Mouse (Mus musculus): ENCODE measurements around the gene Fam81b.
"Not testable (repeated sequence)": the region's sequence is repeated elsewhere in the genome, so short reads cannot be mapped to it uniquely, and the experiment has no call there.

Fam81b gene

DNA sequence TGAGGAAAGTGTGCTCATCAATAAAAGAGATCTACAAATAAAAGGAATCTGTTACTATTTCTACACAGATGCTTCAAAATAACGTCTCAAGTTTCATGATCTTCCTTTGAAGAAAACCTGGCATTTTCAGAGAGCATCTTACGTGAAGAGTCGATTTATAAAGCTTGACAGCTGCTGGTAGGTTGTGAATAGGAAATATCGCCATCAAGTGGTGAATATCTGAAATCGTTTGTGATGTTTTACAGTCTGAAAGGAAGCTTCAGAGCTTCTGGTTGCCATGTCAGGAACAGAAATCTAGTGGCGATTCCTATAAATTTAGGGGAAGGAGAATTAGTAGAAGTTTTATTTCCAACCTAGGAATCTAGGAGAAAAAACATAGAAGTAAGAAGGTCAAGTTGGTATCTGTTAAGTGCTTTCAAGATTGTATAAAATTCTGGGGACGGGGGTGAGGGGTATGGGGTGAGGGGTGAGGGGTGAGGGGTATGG, at the start of gene Fam81b:
TSS of gene Fam81b (minus strand) at position 436 of the 486 bp plus-strand sequence.
- DNase-seq (ENCODE audit: low spot score): no peak

DNA sequence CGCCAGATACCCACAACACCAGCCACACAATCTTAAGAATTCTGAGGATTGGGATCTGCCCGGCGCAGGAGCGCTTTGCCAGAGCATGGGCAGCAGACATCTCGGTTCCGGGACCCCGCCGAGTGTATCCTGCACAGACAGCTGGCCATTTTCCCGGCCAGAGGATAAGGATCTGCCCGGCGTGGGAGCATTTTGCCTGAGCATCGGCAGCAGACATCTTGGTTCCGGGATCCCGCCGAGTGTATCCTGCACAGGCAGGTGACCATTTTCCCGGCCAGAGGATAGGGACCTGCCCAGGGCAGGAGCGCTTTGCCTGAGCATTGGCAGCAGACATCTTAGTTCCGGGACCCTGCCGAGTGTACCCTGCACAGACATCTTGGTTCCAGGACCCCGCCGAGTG, 41.1 kb upstream of the Fam81b start:
- not testable (repeated sequence) for DNase-seq (ENCODE audit: low spot score)

DNA sequence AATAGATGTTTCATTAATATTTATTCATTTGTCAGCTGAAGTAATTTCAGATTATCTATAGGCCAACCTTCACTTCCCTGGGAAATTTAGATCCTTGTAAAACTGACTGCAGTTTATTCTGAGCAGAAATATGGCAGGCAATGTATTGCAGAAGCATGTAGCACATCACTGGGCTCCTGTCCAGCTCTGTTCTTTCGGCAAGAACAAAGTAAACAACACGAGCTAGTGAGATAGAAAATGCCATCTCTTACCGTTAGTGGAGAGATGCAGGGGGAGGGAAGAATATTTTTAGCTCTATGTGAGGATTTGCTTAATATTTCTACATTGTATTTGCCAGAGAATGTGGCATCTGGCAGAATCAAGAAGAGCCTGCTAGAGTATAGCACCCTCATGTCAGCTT, 13.8 kb upstream of the Fam81b start:
- DNase-seq (ENCODE audit: low spot score): no peak

DNA sequence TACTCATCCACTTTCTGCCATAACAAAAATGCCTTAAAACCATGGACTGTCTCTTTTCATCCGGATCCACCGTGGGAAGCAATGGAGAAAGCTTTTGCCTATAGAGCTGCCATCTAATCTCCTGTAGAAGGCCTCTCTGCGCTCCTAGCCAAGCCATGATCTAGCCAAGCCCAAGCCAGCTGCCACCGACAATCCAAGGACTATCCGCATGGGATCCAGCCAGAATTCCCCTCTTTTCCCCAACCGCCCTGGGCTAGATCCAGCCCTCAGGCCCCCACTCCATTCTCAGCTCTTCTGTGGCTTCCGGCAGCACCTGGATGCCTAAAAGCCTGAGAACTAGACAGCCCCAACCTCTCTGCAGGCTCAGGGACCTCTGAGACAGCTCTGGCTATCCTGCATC, 6.7 kb upstream of the Fam81b start:
- no peak for DNase-seq (ENCODE audit: low spot score)

DNA sequence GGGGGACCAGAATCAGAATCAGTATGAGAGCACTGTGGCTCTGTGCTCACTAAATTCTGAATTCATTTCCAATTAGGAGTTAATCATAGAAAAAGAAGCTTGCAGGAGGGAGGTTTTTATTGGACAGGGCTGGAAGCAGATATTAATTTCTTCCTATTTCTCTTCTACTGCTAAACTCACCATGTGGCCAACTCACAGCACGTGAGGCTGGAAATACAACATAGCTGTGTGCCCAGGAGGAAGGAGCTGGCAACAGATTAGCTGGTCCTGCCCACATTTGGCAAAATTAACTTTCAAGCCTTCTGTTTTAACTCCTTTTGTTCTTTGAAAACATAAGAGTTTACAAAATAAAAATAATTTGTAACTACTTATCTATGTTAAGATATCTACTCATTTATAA, 3.9 kb upstream of the Fam81b start:
- no peak for DNase-seq (ENCODE audit: low spot score)

DNA sequence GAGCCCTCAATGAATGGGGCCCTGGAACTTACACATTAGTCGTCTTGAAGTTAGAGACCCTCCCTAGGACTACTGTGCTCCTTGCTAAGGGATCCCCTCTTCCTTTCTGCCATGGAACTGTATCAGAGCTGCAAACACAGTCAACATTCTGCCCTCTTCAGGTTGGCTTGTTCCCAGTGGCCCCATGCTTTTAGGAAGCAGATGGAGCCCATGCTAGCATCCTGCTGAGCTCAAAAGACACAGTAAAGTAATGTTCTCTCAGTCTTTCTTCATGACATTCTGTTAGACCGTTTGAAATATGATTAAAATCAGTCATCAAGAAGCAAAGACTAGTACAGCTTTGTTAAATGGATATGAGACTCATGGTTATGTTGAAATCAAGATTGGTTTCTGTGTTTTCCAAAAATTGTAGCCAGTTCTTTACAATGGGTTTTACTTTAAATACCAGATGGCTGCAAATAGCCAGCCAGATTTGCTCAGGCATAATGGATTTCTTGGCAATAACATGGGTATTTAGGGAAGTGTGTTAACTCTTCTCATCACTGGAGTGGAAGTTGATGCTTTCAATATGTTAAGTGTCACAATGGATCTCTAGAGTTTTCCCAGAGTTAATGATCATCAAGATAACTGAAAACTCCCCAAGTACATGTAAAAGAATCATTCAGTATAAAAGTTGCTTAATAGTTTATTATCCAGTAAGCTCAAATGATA, 938 bp upstream of the Fam81b start:
- no peak for DNase-seq (ENCODE audit: low spot score)

DNA sequence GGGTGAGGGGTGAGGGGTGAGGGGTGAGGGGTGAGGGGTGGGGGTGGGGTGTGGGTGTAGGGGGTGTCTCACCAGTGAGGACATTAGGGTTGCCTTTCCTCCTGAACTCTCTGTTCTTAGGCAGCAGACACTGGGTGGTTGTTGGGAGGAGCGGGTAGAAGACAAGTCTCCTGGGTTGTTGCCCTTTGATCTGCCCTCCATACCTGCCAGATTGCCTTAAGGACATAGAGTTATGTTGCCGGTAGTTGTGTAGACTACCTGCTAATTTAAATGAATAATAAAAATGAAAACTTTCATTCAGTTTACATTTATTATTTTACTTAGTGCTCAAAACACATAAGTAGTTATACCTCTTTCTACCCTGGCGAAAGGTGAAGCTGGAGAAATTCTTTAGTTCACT, 369 bp upstream of the Fam81b start:
- no peak for DNase-seq (ENCODE audit: low spot score)

DNA sequence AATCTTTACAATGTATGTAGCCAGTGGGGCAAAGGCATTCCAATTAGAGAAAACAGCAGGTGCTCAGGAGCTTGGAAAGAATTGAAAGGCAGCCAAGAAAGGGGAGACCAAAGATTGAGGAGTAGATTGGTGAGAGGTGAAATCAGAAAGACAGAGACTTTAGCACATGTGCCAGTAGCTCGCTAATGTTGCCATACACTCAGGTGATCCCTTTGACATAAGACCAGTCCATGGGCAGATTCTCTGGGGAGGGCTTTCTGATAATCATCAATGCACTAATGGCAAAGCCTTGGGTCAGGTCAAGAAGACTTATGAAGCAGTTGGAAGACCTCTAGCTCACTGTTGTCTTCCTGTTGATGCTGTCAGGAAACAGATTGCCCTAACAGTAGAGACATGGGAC, 671 bp downstream of the Fam81b start:
- DNase-seq (ENCODE audit: low spot score): no peak

DNA sequence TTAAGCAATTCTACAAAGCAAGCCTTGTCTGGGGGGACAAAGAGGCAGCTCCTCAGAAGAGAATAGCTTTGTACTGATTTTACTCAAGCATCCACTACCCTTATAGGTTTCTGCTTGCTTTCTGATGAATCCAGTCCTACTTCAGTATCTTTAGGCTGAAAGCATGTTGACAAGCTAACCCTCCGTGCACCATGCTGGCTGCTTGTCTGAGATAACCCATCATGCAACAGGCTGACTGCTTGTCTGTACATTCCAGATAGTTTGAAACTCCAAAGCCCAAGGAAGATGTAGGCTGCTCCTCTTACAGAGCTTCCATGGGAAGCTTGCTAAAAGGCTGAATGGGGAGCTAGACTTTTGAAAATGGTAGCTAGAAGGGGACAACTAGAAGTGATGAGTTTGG, 1.7 kb downstream of the Fam81b start:
- no peak for DNase-seq (ENCODE audit: low spot score)

DNA sequence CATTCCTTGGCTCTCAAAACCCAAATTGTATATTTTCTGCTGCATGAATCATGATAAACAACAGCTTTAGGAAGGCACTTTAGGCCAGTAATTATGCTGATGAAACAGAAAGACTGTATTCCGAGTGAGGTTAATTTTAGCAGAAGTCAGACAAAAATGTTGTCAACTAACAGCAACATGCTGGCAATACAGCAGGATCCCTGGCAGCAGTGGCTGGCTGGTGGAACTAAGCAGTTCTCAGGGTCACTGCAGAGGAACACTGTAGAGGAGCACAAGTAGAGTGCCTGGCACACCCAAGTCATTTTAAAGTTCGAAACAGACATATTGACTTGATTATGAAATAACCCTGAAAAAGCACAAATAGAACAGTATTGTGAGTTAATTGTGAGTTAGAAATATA, 2.8 kb downstream of the Fam81b start:
- no peak for DNase-seq (ENCODE audit: low spot score)

DNA sequence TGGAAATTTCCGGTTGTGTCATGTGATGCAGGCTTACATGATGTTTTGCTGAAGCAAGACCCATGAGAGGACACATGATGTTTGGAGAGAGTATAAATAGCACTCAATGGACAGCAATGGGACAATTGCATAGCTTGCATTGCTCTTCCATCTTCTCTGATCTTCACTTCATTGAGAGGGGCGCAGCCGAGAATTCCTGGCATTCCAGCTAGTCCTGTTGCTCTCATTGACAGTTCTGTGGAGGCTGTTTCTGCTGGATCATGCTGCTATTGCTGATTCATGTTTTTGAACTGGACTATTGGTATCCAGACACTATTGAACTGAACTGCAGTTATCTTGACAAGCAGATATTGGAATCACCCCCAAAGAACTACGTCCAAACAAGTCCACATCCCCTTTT, 12.8 kb downstream of the Fam81b start:
- no peak for DNase-seq (ENCODE audit: low spot score)

DNA sequence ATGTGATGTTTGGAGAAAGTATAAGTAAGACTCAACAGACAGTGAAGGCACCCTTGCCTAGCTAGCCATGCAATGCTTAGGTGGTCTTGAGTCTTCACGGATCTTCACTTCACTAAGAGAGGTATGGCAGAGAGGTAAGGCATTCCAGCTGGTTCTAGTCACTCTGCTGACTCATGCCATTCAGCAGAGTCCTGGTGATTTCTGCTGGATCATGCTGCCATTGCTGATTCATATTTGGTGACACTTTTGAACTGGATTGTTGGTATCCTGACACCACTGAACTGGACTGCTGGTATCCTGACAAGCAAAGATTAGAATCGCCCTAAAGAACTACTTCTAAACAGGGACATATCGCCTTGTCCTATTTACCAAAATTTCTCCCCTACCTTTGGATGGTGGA, 20.3 kb downstream of the Fam81b start:
- no peak for DNase-seq (ENCODE audit: low spot score)

DNA sequence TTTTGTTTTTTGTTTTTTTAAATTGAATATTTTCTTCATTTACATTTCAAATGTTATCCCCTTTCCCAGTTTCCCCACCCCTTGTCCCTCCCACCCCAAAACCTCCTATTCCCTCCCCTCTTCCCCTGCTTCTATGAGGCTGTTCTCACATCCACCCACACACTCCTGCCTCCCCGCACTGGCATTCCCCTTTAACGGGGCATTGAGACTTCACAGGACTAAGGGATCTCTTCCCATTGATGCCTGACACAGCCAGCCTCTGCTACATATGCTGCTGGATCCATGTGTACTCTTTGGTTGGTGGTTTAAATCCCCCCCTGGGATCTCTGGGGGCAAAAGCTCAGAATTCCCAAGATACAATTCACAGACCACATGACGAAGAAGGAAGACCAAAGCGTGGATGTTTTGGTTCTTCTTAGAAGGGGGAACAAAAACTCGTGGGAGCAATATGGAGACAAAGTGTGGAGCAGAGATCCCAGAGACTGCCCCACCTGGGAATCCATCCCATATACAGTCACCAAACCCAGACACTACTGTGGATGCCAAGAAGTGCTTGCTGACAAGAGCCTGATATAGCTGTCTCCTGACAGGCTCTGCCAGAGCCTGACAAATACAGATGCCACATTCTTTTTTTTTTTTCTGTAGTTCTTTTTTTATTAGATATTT, 40.4 kb downstream of the Fam81b start:
- no peak for DNase-seq (ENCODE audit: low spot score)

DNA sequence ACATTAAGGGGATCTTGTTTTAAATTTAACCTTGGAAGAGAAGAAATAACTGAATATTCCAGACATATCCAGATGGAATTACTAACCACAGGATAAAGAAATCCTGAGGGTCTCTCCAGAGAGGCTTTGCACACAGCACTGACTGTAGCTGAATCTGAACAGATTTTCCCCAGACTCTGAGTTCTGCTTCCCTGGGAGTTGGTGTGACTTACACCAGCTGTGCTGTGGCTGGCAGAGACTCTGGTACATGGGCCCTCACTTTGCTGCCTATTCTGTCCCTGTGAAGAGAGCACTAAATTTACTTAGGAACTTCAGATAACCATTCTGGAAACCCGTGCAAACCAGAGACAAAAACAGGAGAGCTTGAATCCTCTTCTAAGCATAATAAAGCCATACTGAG, 46.1 kb downstream of the Fam81b start:
- DNase-seq (ENCODE audit: low spot score): no peak

DNA sequence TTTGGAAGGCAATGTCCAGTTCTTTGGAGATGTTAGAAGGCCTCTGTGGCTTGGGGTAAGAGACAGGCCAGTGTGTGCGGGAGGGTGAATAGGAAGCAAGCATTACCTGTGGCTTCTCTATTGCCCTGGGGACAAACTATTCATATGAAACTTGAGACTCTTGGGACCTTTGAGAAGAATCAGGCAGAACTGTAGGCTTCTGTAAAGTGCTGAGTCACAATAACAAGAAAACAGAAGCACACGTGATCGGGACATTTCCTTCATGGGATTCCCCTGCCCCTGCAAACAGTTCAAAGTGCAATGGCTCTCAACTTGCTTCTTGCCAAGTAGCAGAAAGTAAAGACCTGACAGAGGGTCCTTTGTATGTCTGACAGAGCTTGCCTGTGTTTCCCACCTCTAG, 48.5 kb downstream of the Fam81b start:
- no peak for DNase-seq (ENCODE audit: low spot score)

DNA sequence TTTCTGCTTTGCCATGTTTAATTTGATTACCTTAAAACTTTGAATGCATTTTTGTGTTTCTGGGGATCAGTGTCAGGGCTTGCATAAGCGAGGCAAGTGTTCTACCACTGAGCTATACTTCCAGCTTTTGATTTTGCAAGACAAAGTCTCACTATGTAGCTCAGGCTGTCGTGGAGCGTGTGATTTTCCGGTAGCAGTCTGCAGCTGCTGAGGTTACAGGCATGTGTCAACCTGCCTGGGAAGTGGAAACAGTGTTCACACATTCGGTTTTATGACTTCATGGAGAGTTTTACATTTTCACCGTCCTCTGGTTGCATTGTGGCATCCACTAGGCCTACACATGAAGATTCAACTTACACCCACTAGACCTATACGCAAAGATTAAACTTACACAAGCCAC, 54.8 kb downstream of the Fam81b start:
- DNase-seq (ENCODE audit: low spot score): no peak

DNA sequence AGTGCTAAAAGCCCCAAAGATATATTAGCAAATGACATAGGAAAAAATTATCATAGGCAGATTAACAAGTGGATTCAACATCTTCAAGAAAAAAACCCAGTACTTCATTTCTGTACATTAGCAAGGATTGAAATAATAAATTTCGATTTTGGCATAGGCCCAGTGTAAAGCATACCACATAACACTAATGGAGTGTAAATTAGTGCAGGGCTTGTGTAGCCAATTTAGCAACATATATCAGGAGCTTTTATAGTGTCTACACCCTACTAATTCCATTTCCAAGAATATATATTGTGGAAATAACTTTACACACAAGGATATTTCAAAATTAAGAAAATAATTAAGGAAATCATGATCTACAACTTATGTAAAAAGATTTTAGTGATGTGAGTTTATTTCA, 55.8 kb downstream of the Fam81b start:
- no peak for DNase-seq (ENCODE audit: low spot score)

DNA sequence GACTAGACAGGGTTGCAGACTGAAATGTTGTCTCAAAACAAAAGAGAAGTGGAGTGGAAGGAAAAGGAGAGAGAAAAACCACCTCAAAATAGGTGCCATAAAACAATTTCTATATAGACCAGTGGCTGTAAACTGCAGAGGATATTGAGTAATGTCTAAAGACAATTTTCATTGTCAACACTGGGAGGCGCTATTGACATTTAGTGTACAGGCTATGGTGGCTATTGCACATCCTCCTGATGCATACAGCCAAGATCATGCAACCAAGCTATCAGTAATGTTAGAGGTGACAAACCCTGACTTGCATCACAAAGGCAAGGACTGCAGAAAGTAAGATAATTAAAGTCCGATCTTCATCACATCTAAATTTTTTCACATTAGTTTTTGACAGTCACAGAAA, 89.5 kb downstream of the Fam81b start:
- DNase-seq (ENCODE audit: low spot score): no peak

DNA sequence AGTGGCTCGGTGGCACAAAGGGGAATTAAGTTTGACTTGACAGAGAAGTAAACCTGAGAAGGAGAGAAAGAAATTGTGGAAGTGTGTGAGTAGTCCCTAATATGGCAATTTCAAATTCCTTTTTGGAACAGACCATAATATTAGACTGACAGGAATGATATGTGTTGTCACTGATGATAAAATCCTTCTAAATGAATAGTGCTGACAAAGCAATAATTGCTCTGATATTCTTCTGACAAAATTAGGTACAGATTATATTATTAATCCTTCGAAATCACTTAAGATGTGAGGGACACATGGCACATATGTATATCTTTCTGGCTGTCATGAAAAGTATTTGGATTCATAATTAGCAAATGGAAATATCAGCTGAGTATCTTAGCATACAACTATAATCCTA, 89.9 kb downstream of the Fam81b start:
- DNase-seq (ENCODE audit: low spot score): no peak

DNA sequence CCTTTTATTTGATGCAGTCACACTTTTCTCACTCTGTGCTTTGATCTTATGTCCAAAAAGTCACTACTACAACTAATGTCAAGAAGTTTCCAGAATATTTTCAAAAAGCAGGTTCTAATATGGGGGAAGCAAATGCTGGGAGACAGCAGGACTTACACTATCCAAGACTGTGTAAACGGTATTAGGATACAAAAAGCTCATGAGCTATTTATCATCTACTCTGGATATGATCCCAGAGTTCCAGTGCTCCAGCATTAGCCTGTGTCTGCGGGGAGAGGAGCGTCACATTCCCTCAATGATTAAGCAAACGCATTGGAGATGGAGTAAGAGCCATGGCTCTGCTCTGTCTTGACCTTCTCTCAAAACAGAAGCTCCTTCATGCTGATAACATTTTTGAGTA, 104.9 kb downstream of the Fam81b start:
- no peak for DNase-seq (ENCODE audit: low spot score)

DNA sequence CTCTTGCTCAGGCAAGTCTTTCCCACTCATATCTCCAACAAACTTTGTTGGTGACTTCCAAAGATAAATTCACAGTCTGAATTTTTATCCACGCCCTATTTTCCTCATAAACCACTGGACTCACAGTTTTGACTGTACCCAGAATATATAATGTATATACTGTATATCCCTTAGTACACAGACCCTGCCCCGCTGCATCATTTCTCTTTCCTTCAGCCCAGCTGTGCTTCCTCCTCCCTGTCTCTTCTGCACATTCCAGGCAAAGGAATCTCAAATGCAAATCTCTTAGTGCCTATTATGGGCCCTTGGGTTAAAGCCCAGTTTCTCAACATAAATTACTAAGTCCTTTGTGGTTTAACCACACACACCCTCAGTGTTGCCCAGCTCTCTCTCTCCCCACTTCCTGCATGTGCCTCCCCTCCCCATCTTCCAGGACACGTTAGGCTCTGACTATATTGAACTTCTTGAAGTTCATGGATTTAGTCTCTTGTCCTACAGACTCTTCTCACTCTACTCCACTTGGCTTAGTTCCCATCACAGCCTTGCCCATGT, 107.5 kb downstream of the Fam81b start:
- no peak for DNase-seq (ENCODE audit: low spot score)

DNA sequence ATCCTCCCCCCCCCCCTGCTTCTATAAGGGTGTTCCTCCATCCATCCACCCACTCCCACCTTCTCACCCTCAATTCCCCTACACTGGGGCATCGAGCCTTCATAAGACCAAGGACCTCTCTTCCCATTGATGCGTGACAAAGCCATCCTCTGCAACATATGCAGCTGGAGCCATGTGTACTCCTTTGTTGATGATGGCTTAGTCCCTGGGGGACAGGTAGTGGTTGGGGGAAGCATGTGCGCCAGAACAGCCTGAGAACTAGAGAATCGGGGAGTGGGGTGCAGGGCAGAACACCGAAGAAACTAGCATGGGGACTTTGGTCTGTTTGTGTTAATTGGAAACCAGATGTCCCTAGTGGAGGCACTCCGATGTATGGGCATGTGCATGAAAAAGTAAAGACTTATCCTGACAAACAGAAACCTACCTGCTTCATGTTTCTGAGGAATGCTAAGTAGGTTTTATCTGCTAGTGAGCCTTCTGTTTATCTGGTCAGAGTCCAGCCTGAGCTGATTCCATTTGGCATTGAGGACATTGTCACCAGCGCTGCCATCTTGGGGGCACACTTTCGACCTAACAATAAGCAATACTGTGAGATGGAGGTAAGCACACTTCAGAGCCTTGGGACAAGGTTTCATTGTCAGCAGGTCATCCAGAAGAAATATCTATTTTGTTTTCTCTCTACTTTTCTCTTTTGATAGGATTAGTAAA, 109.3 kb downstream of the Fam81b start:
- DNase-seq (ENCODE audit: low spot score): no peak

DNA sequence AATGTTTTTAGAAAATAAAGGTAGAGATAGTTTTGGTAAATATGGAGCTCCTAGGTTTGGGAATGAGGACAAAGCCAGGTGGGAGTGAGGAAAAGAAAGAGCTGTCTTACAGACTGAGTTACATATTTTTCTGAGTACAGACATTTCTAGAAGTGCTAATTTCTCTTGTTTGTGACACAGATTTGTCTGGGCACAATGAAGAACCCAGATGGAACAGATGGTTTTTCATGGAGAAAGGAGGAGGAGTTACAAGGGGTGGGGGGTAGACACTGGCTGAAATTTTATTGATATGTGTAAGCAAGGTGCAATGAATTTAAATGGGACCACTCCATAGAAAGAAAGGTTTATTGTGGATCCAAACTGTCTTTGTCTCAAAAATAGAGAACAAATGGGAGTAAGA, 109.9 kb downstream of the Fam81b start:
- no peak for DNase-seq (ENCODE audit: low spot score)

Data from T-cell, adult 2 months (primary cell).